Mouse (Mus musculus) heart, adult 18-20 months (tissue): ENCODE data around the gene Ctsg. TPM values are rescaled to one million over a fixed set of nuclear protein-coding genes. Genes with fewer than 3 reads are reported as not detected.
"Not testable (repeated sequence)": the region's sequence is repeated elsewhere in the genome, so short reads cannot be mapped to it uniquely, and the experiment has no call there.

Experiments
- DNase-seq, 2 experiments: peaks; one replicate each; pipeline ENCODE4 v3.0.0; 2021 to 2022; ENCODE audit warnings: mixed read lengths in 1 of 2
- long read RNA-seq, 2 experiments: library from polyadenylated mRNA; stranded (forward); transcript quantifications; one replicate each; pipeline ENCODE4 v2.0.0; 2021
- total RNA-seq, 2 experiments: library from RNA; stranded (reverse); gene quantifications; 2 replicates each; pipeline ENCODE4 v1.2.3; 2021

Ctsg gene
- total RNA-seq = not detected
- long read RNA-seq, experiment 1 = 0 reads
- long read RNA-seq, experiment 2 = 0 reads

DNA sequence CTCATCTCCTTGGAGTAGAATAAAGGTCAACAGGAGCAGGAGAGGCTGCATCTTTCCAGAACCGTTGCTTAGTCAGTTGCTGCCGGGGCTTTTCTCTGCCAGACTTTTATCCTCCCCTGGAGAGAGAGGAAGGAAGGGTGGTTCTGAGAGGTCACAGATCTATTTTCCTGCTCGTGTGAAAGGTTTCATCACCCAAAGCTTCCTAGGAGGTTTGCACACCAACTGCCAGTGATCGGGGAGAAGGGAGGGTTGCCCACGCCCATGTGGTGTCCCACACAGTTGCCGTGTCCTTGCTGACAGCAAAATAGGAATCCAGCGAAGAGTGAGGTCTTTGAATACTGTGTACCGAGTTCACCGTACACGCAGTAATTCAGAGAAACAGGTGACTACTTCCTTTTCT lies at the start of gene Ctsg:
Gene Ctsg, minus strand, starts transcription at position 189 of the 400 bp plus-strand sequence.
- no peak for DNase-seq

DNA sequence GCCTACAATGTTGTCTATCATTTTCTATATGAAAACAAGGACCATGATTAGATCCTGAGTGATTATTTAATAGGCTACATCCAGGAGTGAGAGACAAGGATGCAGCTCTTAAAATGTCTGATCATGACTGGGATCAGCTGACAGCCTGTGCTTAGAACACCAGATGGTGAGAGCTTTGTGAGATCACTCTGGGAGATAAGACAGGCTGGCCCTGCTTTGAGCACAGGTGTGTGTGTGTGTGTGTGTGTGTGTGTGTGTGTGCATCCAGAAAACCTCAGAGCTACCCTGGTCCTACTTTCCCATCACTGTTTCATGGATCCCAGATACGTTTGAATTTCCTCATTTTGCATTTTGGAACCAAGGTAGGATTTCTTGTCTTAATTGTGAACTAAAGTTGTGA lies 31.3 kb upstream of the Ctsg start:
- not testable (repeated sequence) for DNase-seq

- DNase-seq = not testable (repeated sequence)
These were observed 30.1 kb upstream of the Ctsg start, which contains the start of gene Gzmd for GRCm38 (mm10) chr14:56132508-56132907. Gene Gzmd (minus strand): TSS chr14:56132608.

DNA sequence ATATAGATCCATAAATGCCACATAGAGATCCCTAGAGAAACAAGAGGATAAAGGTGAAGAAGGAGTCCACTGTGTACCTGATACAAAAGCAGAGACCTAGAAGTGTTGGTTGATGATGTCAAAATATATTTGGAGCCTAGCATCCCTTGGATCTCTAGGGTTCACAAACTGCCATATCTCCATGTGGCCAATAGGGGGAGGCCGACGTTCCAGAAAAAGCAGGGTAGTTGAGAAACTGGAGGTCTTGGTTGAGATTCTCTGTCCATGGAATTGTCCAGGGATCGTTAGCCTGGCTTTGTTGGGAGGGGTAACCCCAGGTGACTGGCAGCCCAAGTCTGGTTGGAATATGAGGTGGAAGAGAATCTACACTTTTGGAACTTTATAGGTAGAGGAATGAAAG lies 26.0 kb upstream of the Ctsg start:
- DNase-seq = no peak

DNA sequence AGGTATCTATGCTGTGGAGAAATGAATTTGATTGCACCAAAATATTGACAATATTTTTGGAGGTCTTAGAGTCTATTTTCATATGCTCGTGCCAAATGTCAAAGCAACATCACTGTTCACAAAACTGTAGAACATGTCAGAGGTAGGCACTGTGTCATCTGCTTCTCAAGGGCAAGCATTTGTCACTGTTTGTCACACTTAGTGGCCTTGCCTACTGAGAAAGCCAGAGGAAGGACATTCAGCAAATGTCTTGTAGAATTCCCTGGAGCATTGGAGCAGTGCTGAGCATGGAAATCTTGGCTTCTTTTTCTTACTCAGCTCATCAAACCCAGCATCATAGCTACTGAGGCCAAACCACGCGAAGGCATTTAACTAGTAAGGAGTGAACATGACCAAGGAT lies 21.1 kb upstream of the Ctsg start:
- DNase-seq = no peak

GRCm38 (mm10) chr14:56120525-56120924 lies 18.2 kb upstream of the Ctsg start, which contains the start of gene Gzme:
Gene Gzme (minus strand): TSS chr14:56120625.
- DNase-seq = no peak

- not testable (repeated sequence) for DNase-seq
These were observed 13.3 kb upstream of the Ctsg start for GRCm38 (mm10) chr14:56115531-56116310.

GRCm38 (mm10) chr14:56105447-56106180 lies 3.2 kb upstream of the Ctsg start:
- no peak for DNase-seq

GRCm38 (mm10) chr14:56105016-56105415 lies 2.6 kb upstream of the Ctsg start:
- DNase-seq = no peak

- no peak for DNase-seq
These were observed 1.1 kb upstream of the Ctsg start for GRCm38 (mm10) chr14:56103452-56103851.

- no peak for DNase-seq
These were observed 3.4 kb downstream of the Ctsg start for GRCm38 (mm10) chr14:56098940-56099339.

GRCm38 (mm10) chr14:56097597-56097996 lies 4.8 kb downstream of the Ctsg start:
- DNase-seq = no peak

DNA sequence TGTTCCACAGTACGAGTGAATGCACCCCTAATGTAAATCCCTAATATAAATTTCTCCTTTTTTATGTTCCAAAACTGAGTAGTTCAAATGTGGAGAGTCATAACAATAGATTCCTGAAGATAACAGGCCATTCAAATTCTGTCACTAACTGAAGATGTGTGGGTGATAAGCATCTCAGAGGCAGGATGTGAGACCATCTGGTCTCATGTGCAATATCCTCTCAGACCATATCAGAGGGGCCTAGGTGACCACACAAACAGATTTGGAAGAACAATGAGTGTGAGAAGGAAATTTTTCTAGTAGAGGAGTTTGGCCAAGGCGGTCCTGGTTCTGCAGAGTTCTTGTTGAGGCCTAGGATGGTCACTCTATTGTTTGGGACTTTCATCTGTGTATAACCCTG lies 9.0 kb downstream of the Ctsg start:
- DNase-seq = no peak

- DNase-seq = no peak
These were observed 15.7 kb downstream of the Ctsg start for GRCm38 (mm10) chr14:56086711-56087110.

DNA sequence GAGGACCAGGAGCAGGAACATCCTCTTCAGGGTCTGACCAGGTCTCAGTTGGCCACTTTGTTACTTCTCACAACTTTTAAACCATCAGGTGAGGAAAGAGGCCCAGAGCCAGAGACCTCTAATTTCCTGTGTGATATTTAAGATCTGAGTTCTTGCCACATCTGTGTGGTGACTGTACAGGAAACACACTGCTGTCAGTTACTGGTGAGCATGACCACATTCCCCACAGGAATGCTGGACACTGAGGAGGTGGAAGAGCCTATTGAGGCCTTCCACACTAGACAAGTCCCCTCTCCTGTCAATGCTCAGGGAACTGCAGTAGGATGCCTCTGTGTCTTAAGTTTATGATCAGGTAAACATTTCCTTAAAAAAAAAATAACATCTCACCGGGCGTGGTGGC lies 17.2 kb downstream of the Ctsg start, which contains the start of gene Mcpt8:
Gene Mcpt8, minus strand, starts transcription at position 107 of the 400 bp plus-strand sequence.
- DNase-seq = no peak

- no peak for DNase-seq
These were observed 20.4 kb downstream of the Ctsg start for GRCm38 (mm10) chr14:56082016-56082415.

- DNase-seq = not testable (repeated sequence)
These were observed 40.2 kb downstream of the Ctsg start, which contains the start of gene Mcpt4 for GRCm38 (mm10) chr14:56062213-56062612. Gene Mcpt4 (minus strand): TSS chr14:56062313.

DNA sequence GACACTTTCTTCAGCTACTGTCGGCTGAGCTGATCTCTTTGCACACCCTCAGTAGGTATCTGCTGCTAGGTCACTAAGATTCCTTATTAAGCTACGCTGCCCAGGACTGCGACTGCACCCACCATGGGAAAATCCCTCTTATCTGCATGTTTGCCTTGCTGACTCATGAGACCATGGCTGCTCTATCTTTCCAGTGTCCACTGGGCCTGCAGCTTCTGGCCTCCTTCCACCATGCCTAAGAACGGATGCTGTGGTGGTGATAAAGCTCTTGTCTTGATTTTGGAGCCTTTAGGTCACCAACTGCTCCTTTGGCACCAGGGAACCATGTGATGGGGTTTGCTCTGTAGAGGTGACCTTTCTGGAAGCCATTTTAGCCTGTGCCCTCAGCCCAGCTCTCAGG lies 44.7 kb downstream of the Ctsg start:
- DNase-seq = no peak

DNA sequence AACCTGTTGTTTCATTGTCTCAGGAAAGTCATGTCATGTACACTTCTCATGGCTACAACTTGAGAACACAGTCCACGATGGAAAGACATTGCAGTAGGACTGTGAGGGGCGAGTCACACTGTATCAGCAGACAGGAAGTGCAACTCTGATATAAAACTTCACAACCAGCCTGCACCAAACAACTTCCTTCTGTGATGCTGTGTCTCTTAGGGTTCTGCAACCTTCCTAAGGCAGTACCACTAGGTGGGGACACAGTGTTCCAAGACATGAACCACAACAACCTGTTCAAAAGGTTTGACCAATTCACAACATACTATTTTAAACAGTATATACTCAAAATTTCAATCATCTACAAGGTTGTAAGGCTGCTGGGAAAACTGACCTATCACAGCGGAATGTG lies 47.0 kb downstream of the Ctsg start:
- DNase-seq = no peak
